8 mouse cellular contexts compared by ENCODE assay signal in genomic region chr11:58959921-58960465, GRCm38 (mm10). TPM values are rescaled to one million over a fixed set of nuclear protein-coding genes. Genes with fewer than 3 reads are reported as not detected.
DNase-seq lines count a peak whose midpoint lies in the region; ATAC-seq and TF ChIP-seq lines count a peak whose summit lies in the region.

No protein-coding gene starts in this region.

- peak overlapping the region; percentile 24 for H3K9ac ChIP-seq in CH12.LX (ENCODE audit: insufficient read depth, low read depth)
- peak overlapping the region; percentile 41 for H3K9ac ChIP-seq in lung, embryonic 14.5 days

- peak overlapping the region; percentile 40 to 66 (median 41) for H3K4me3 ChIP-seq in CH12.LX (replicated peaks in 1 of 3; ENCODE audit: low read depth in 2 of 3, low read length in 2 of 3, poor library complexity in 1 of 3)
- H3K4me3 ChIP-seq in forebrain, embryonic 10.5 days = peak overlapping the region; percentile 62
- peak overlapping the region; percentile 45 for H3K4me3 ChIP-seq in lung, embryonic 14.5 days (ENCODE audit: low read depth, low read length)
- H3K4me3 ChIP-seq in thymus, adult 2 months (ENCODE audit: control insufficient read depth, insufficient read depth, low read length) = peak overlapping the region; percentile 46

- peak; percentile 89 for DNase-seq in CH12.LX (ENCODE audit: extremely low read depth)
- peak; percentile 64 for DNase-seq in c-Kit-positive CD71-negative TER-119-negative erythroid progenitor cells, embryonic 14.5 days (ENCODE audit: low read depth)
- peak; percentile 82 for DNase-seq in forebrain, embryonic 10.5 days (ENCODE audit: extremely low spot score, low spot score)
- peak; percentile 71 to 76 for DNase-seq in heart, postnatal 14 days
- peak; percentile 80 for DNase-seq in large intestine, adult 2 months (ENCODE audit: low read depth, low spot score)
- peak; percentile 91 for DNase-seq in lung, embryonic 14.5 days
- peak; percentile 67 for DNase-seq in thymus, adult 2 months

- WGBS in forebrain, embryonic 10.5 days = 3% methylated on average over 40 of the region's 40 CpGs
- 2% methylated on average over 40 of the region's 40 CpGs for WGBS in large intestine, adult 2 months
- 5% methylated on average over 40 of the region's 40 CpGs for WGBS in lung, embryonic 14.5 days
- 0% methylated on average over 40 of the region's 40 CpGs for WGBS in thymus, adult 2 months

- dilution Hi-C loops in CH12.LX (cut with MboI; ENCODE audit: extremely low pct_ligation_motif_present, extremely low pct_unique_long_range_greater_than_20kb, low sequenced_read_pairs) = no loop called here

- no peak for TF ChIP-seq RAD21 in CH12.LX (IDR thresholded peaks at IDR 0.05; ENCODE audit: low read depth, low read length)

- peaks cover 2 to 26% of the 10 kb centered on the region in 2 experiments for H3K36me3 ChIP-seq in CH12.LX (replicated peaks in 1 of 2; ENCODE audit: control insufficient read depth in 1 of 2, insufficient read depth in 1 of 2, low read length in 1 of 2)
- peaks cover 13% of the 10 kb centered on the region for H3K36me3 ChIP-seq in forebrain, embryonic 10.5 days (replicated peaks)
- peaks cover 8% of the 10 kb centered on the region; the same call in 1 of the 2 replicates for H3K36me3 ChIP-seq in lung, embryonic 14.5 days (ENCODE audit: insufficient read depth)
- H3K36me3 ChIP-seq in thymus, adult 2 months (ENCODE audit: control insufficient read depth, insufficient read depth, low read length) = no peaks in the 10 kb centered on the region; the same call in 1 of the 2 replicates

- H3K4me1 ChIP-seq in CH12.LX (ENCODE audit: control insufficient read depth in 1 of 2, insufficient read depth in 2 of 2) = peaks cover 13 to 41% of the 10 kb centered on the region in 2 experiments
- peaks cover 52% of the 10 kb centered on the region for H3K4me1 ChIP-seq in forebrain, embryonic 10.5 days
- peaks cover 5% of the 10 kb centered on the region; the same call in 1 of the 2 replicates for H3K4me1 ChIP-seq in lung, embryonic 14.5 days (ENCODE audit: insufficient read depth)
- H3K4me1 ChIP-seq in thymus, adult 2 months (replicated peaks; ENCODE audit: control insufficient read depth, insufficient read depth, low read length) = peaks cover 17% of the 10 kb centered on the region

- TF ChIP-seq EP300 in CH12.LX (IDR thresholded peaks at IDR 0.05; ENCODE audit: low read length) = 0 out of 2 replicates have a peak, but pooled peaks have one; percentile 17

- H3K79me2 ChIP-seq in CH12.LX (replicated peaks; ENCODE audit: control insufficient read depth, extremely low read depth, insufficient read depth, poor library complexity, severe bottlenecking) = peaks cover 2% of the 10 kb centered on the region; the same call in 1 of the 2 replicates

- TF ChIP-seq CTCF in CH12.LX (conservative IDR thresholded peaks at IDR 0.05 in 1 of 2, IDR thresholded peaks at IDR 0.05 in 1 of 2; ENCODE audit: low read depth in 2 of 2, low read length in 2 of 2) = peak in 1 of 2 experiments; percentile 54; a peak in 2 of 4 replicates
- peak; percentile 52 for TF ChIP-seq CTCF in lung, embryonic 14.5 days (IDR thresholded peaks at IDR 0.05; ENCODE audit: low read depth)
- TF ChIP-seq CTCF in thymus, adult 2 months (IDR thresholded peaks at IDR 0.05; ENCODE audit: borderline replicate concordance, control insufficient read depth, extremely low read depth, insufficient read depth, low read length, poor library complexity) = peak; percentile 22; the same call in 1 of the 2 replicates

- TF ChIP-seq POLR2A in CH12.LX (IDR thresholded peaks at IDR 0.05; ENCODE audit: low read depth, low read length) = peak; percentile 38
- no peak for TF ChIP-seq POLR2A in thymus, adult 2 months (IDR thresholded peaks at IDR 0.05; ENCODE audit: control insufficient read depth, extremely low read depth, insufficient read depth, low read length, poor library complexity)

- intact Hi-C loops in heart, postnatal 14 days (cut with DNase I) = loop anchor here (5.0 to 10.0 kb wide), 2 partner anchors 222 to 265 kb away; partner anchors contain the start of genes Arf1 and Gjc2

- H3K27ac ChIP-seq in CH12.LX (ENCODE audit: insufficient read depth, low read depth) = no peak overlapping the region
- peak overlapping the region; percentile 68 for H3K27ac ChIP-seq in forebrain, embryonic 10.5 days
- no peak overlapping the region for H3K27ac ChIP-seq in lung, embryonic 14.5 days (ENCODE audit: low read depth)
- no peak overlapping the region for H3K27ac ChIP-seq in thymus, adult 2 months (ENCODE audit: control insufficient read depth, insufficient read depth, low read length)

- in situ Hi-C loops in CH12.LX (cut with MboI; ENCODE audit: low pct_ligation_motif_present, low pct_unique_long_range_greater_than_20kb, low sequenced_read_pairs) = loop anchor here (5.0 kb wide), 1 partner anchor 38 kb away; no protein-coding TSS in a partner anchor

- no peaks in the 10 kb centered on the region for H3K27me3 ChIP-seq in CH12.LX (replicated peaks)
- H3K27me3 ChIP-seq in forebrain, embryonic 10.5 days (ENCODE audit: poor library complexity, severe bottlenecking) = peaks cover 57% of the 10 kb centered on the region
- peaks cover 24% of the 10 kb centered on the region for H3K27me3 ChIP-seq in lung, embryonic 14.5 days (ENCODE audit: insufficient read depth, low read length)
- no peaks in the 10 kb centered on the region; the same call in 1 of the 2 replicates for H3K27me3 ChIP-seq in thymus, adult 2 months (ENCODE audit: control insufficient read depth, insufficient read depth, low read length)

- ATAC-seq in lung, embryonic 14.5 days (ENCODE audit: insufficient read depth) = peak; percentile 84
- ATAC-seq in neutrophil, adult 5-6 weeks (ENCODE audit: extremely low read depth, insufficient number of reproducible peaks, low FRiP score, poor library complexity, severe bottlenecking) = peak; percentile 80

- peak overlapping the region; percentile 95 for H3K4me2 ChIP-seq in CH12.LX (ENCODE audit: insufficient read depth, low read depth, poor library complexity, severe bottlenecking)
- peak overlapping the region; percentile 82 for H3K4me2 ChIP-seq in lung, embryonic 14.5 days

- peaks cover 7% of the 10 kb centered on the region for H3K9me3 ChIP-seq in CH12.LX (replicated peaks; ENCODE audit: low read length)
- H3K9me3 ChIP-seq in forebrain, embryonic 10.5 days = peaks cover 7% of the 10 kb centered on the region
- H3K9me3 ChIP-seq in lung, embryonic 14.5 days (ENCODE audit: low read depth, low read length) = peaks cover 5% of the 10 kb centered on the region; the same call in 1 of the 2 replicates

RNA-seq across cellular contexts. Expression of gene Hist3h2a, which starts 5.5 kb away (rescaled TPM):
- total RNA-seq in CH12.LX (2012; rRNA removed) = 97.2 and 125 TPM in 2 replicates
- 4.4 and 6.1 TPM in 2 replicates for total RNA-seq in CH12.LX (2014; rRNA removed)
- polyA plus RNA-seq in CH12.LX (2012; ENCODE audit: insufficient read length, low read depth) = 0.79 and 1.2 TPM in 2 replicates
- 15.1 and 19.4 TPM in 2 replicates for polyA plus RNA-seq in forebrain, embryonic 10.5 days (2016; fragmentation: Nextera tagmentation; extraction: Ambion mirVana)
- total RNA-seq in heart, postnatal 14 days (2021) = 10 to 100 TPM; 22.0 to 28.0 TPM
- polyA plus RNA-seq in large intestine, adult 2 months (2012; rRNA removed) = 11.6 and 13.1 TPM in 2 replicates
- 18.1 and 18.5 TPM in 2 replicates for polyA plus RNA-seq in lung, embryonic 14.5 days (2014; fragmentation: Nextera tagmentation; extraction: Ambion mirVana)
- 65.3 TPM in 2 replicates for total RNA-seq in neutrophil, adult 5-6 weeks (2017)
- polyA plus RNA-seq in thymus, adult 2 months (2012; rRNA removed) = 45.9 and 51.0 TPM in 2 replicates

RNA-seq across cellular contexts. Expression of gene Trim17, which starts 5.5 kb away (rescaled TPM):
- total RNA-seq in CH12.LX (2012; rRNA removed) (0.21 and 0.47 TPM in 2 replicates), CH12.LX (2014; rRNA removed) (not detected in 2 replicates)
- polyA plus RNA-seq in CH12.LX (2012; ENCODE audit: insufficient read length, low read depth) = 0.20 and 0.49 TPM in 2 replicates
- 0.19 and 0.31 TPM in 2 replicates for polyA plus RNA-seq in forebrain, embryonic 10.5 days (2016; fragmentation: Nextera tagmentation; extraction: Ambion mirVana)
- under 1 TPM; 0.10 to 0.19 TPM for total RNA-seq in heart, postnatal 14 days (2021)
- polyA plus RNA-seq in large intestine, adult 2 months (2012; rRNA removed) = 0.15 and 0.22 TPM in 2 replicates
- 0.14 and 0.22 TPM in 2 replicates for polyA plus RNA-seq in lung, embryonic 14.5 days (2014; fragmentation: Nextera tagmentation; extraction: Ambion mirVana)
- 0.12 and 0.35 TPM in 2 replicates for total RNA-seq in neutrophil, adult 5-6 weeks (2017)
- 0.31 and 0.47 TPM in 2 replicates for polyA plus RNA-seq in thymus, adult 2 months (2012; rRNA removed)

RNA-seq across cellular contexts. Expression of gene Hist3h2ba, which starts 11.3 kb away (rescaled TPM):
- total RNA-seq in CH12.LX (2012; rRNA removed) (0.34 TPM in 1 of 2 replicates, not detected in the other), CH12.LX (2014; rRNA removed) (not detected in 2 replicates)
- polyA plus RNA-seq in CH12.LX (2012; ENCODE audit: insufficient read length, low read depth) = not detected in 2 replicates
- 22.7 and 36.5 TPM in 2 replicates for polyA plus RNA-seq in forebrain, embryonic 10.5 days (2016; fragmentation: Nextera tagmentation; extraction: Ambion mirVana)
- 10 to 100 TPM in 1 of 2 experiments, 1 to 10 TPM in 1; 3.9 to 14.1 TPM for total RNA-seq in heart, postnatal 14 days (2021)
- 2.3 and 3.7 TPM in 2 replicates for polyA plus RNA-seq in large intestine, adult 2 months (2012; rRNA removed)
- polyA plus RNA-seq in lung, embryonic 14.5 days (2014; fragmentation: Nextera tagmentation; extraction: Ambion mirVana) = 9.0 and 9.5 TPM in 2 replicates
- total RNA-seq in neutrophil, adult 5-6 weeks (2017) = 3.7 and 8.1 TPM in 2 replicates
- 47.2 and 96.5 TPM in 2 replicates for polyA plus RNA-seq in thymus, adult 2 months (2012; rRNA removed)

RNA-seq across cellular contexts. Expression of gene Trim11, which starts 17.9 kb away (rescaled TPM):
- total RNA-seq in CH12.LX (2012; rRNA removed) (32.5 and 33.2 TPM in 2 replicates), CH12.LX (2014; rRNA removed) (22.5 and 23.2 TPM in 2 replicates)
- 21.8 and 23.0 TPM in 2 replicates for polyA plus RNA-seq in CH12.LX (2012; ENCODE audit: insufficient read length, low read depth)
- polyA plus RNA-seq in forebrain, embryonic 10.5 days (2016; fragmentation: Nextera tagmentation; extraction: Ambion mirVana) = 18.5 and 19.6 TPM in 2 replicates
- total RNA-seq in heart, postnatal 14 days (2021) = 10 to 100 TPM; 17.6 to 18.1 TPM
- polyA plus RNA-seq in large intestine, adult 2 months (2012; rRNA removed) = 15.4 and 21.9 TPM in 2 replicates
- 17.2 and 18.2 TPM in 2 replicates for polyA plus RNA-seq in lung, embryonic 14.5 days (2014; fragmentation: Nextera tagmentation; extraction: Ambion mirVana)
- total RNA-seq in neutrophil, adult 5-6 weeks (2017) = 106 and 107 TPM in 2 replicates
- polyA plus RNA-seq in thymus, adult 2 months (2012; rRNA removed) = 114 and 119 TPM in 2 replicates

RNA-seq across cellular contexts. Expression of gene Rnf187, which starts 21.3 kb away (rescaled TPM):
- total RNA-seq in CH12.LX (2012; rRNA removed) (185 and 230 TPM in 2 replicates), CH12.LX (2014; rRNA removed) (175 and 188 TPM in 2 replicates)
- polyA plus RNA-seq in CH12.LX (2012; ENCODE audit: insufficient read length, low read depth) = 181 and 195 TPM in 2 replicates
- polyA plus RNA-seq in forebrain, embryonic 10.5 days (2016; fragmentation: Nextera tagmentation; extraction: Ambion mirVana) = 265 and 273 TPM in 2 replicates
- 100 to 1,000 TPM; 150 to 151 TPM for total RNA-seq in heart, postnatal 14 days (2021)
- polyA plus RNA-seq in large intestine, adult 2 months (2012; rRNA removed) = 122 and 137 TPM in 2 replicates
- 273 and 293 TPM in 2 replicates for polyA plus RNA-seq in lung, embryonic 14.5 days (2014; fragmentation: Nextera tagmentation; extraction: Ambion mirVana)
- 60.8 and 72.2 TPM in 2 replicates for total RNA-seq in neutrophil, adult 5-6 weeks (2017)
- 335 and 488 TPM in 2 replicates for polyA plus RNA-seq in thymus, adult 2 months (2012; rRNA removed)
